Mouse (Mus musculus) stomach, embryonic 16.5 days (tissue): ENCODE results near the gene Hsd17b11. TPM values are rescaled to one million over a fixed set of nuclear protein-coding genes. Genes with fewer than 3 reads are reported as not detected.

Experiments used
- ATAC-seq: fragments of 200-750 bp; cut with Nextera tagmentation; 2 replicates; pipeline ENCODE4 v1.8.0; 2017; ENCODE audit warnings: moderate number of reproducible peaks, moderate TSS enrichment; ENCODE audit not compliant: insufficient read depth, low FRiP score
- H3K27ac ChIP-seq: fragments of 300-500 bp; sonication (generic); 2 replicates; pipeline ENCODE4 v1.5.1; 2014; ENCODE audit warnings: low read length
- H3K27me3 ChIP-seq: fragments of 300-500 bp; sonication (generic); 2 replicates; pipeline ENCODE4 v1.6.1; 2014; ENCODE audit warnings: low read length, control low read depth, mixed read lengths; ENCODE audit not compliant: control insufficient read depth, insufficient read depth
- H3K36me3 ChIP-seq: fragments of 300-500 bp; sonication (generic); 2 replicates; pipeline ENCODE4 v1.6.1; 2014; ENCODE audit warnings: low read length; ENCODE audit not compliant: control insufficient read depth, insufficient read depth
- H3K4me1 ChIP-seq: fragments of 300-500 bp; sonication (generic); 2 replicates; pipeline ENCODE4 v1.6.1; 2014; ENCODE audit warnings: low read length, control low read depth, mixed read lengths; ENCODE audit not compliant: control insufficient read depth, insufficient read depth
- H3K4me2 ChIP-seq: fragments of 300-500 bp; sonication (generic); 2 replicates; pipeline ENCODE4 v1.6.1; 2014; ENCODE audit warnings: low read depth, low read length, mixed read lengths
- H3K4me3 ChIP-seq: fragments of 300-500 bp; sonication (generic); replicated peaks from 2 replicates; pipeline ENCODE4 v1.5.1; 2014; ENCODE audit warnings: mild to moderate bottlenecking, low read length
- H3K9ac ChIP-seq: fragments of 300-500 bp; sonication (generic); 2 replicates; pipeline ENCODE4 v1.6.1; 2014; ENCODE audit warnings: low read length
- H3K9me3 ChIP-seq: fragments of 300-500 bp; sonication (generic); replicated peaks from 2 replicates; pipeline ENCODE4 v1.6.1; 2016; ENCODE audit warnings: low read length, control low read depth; ENCODE audit not compliant: control insufficient read depth
- WGBS: fragments of 180-500 bp; shearing (Covaris S2); extraction: QIAGEN DNeasy Blood & Tissue Kit; methylation state at CpG from one replicate; pipeline ENCODE4 v1.1.7; 2014; 5-methylcytosine and 5-hydroxymethylcytosine counted together
- polyA plus RNA-seq: library from polyadenylated mRNA; unstranded; fragments of >200 nt; fragmentation: Nextera tagmentation; extraction: Ambion mirVana; gene quantifications from 2 replicates; pipeline ENCODE4 v1.2.1, GENCODE M21; 2015

The Hsd17b11 gene
- polyA plus RNA-seq, 1 experiment from 2014 or later: 7.0 TPM

- WGBS: 36% methylated on average over 18 of the region's 18 CpGs
- Histone ChIP-seq H3K36me3 (0 out of 2 replicates have a peak, but pooled peaks cover under 1% of the 10 kb centered on the region), H3K27ac (peak overlapping the region; percentile 28; the same call in 1 of the 2 replicates), H3K27me3 (no peaks in the 10 kb centered on the region), H3K4me2 (0 out of 2 replicates have a peak overlapping the region, but pooled peaks have one; percentile 0), H3K9ac (no peak overlapping the region), H3K4me3 (no peak overlapping the region), H3K4me1 (peaks cover 2% of the 10 kb centered on the region; the same call in 1 of the 2 replicates), H3K9me3 (no peaks in the 10 kb centered on the region)
- ATAC-seq: peak; percentile 49; the same call in 1 of the 2 replicates
Measured at GRCm38 (mm10) chr5:104002549-104003255, 19.0 kb downstream of the Hsd17b11 start.

GRCm38 (mm10) chr5:103999738-104000137 lies 22.0 kb downstream of the Hsd17b11 start:
- H3K36me3 ChIP-seq: no peaks in the 10 kb centered on the region
- H3K4me1 ChIP-seq: peaks cover 2% of the 10 kb centered on the region; the same call in 1 of the 2 replicates
- H3K9ac ChIP-seq: no peak overlapping the region
- no peak overlapping the region for H3K4me3 ChIP-seq
- H3K9me3 ChIP-seq: no peaks in the 10 kb centered on the region
- no peak overlapping the region for H3K27ac ChIP-seq
- ATAC-seq: no peak
- H3K27me3 ChIP-seq: no peaks in the 10 kb centered on the region
- no peak overlapping the region for H3K4me2 ChIP-seq
- 4% methylated on average over 5 of the region's 5 CpGs for WGBS

- no peaks in the 10 kb centered on the region for H3K27me3 ChIP-seq
- H3K4me3 ChIP-seq: no peak overlapping the region
- H3K27ac ChIP-seq: no peak overlapping the region
- H3K4me1 ChIP-seq: peaks cover 2% of the 10 kb centered on the region; the same call in 1 of the 2 replicates
- ATAC-seq: no peak
- no peaks in the 10 kb centered on the region for H3K9me3 ChIP-seq
- WGBS: 62% methylated on average over 5 of the region's 5 CpGs
- H3K4me2 ChIP-seq: no peak overlapping the region
- no peaks in the 10 kb centered on the region for H3K36me3 ChIP-seq
- no peak overlapping the region for H3K9ac ChIP-seq
Measured at GRCm38 (mm10) chr5:103998739-103999138, 23.0 kb downstream of the Hsd17b11 start.

- ATAC-seq: no peak
- H3K9me3 ChIP-seq: no peaks in the 10 kb centered on the region
Measured at GRCm38 (mm10) chr5:103995181-103995580, 26.5 kb downstream of the Hsd17b11 start.

GRCm38 (mm10) chr5:103994669-103995068 lies 27.1 kb downstream of the Hsd17b11 start:
- Histone ChIP-seq H3K4me1 (no peaks in the 10 kb centered on the region), H3K27ac (no peak overlapping the region), H3K9ac (no peak overlapping the region), H3K4me2 (no peak overlapping the region), H3K36me3 (no peaks in the 10 kb centered on the region), H3K27me3 (no peaks in the 10 kb centered on the region), H3K9me3 (no peaks in the 10 kb centered on the region), H3K4me3 (no peak overlapping the region)
- no peak for ATAC-seq
- WGBS: 80% methylated on average over 4 of the region's 4 CpGs

More at GRCm38 (mm10) chr5:103995181-103995580, 26.5 kb downstream of the Hsd17b11 start:
- Histone ChIP-seq H3K4me2 (no peak overlapping the region), H3K9ac (no peak overlapping the region), H3K36me3 (no peaks in the 10 kb centered on the region), H3K4me1 (no peaks in the 10 kb centered on the region), H3K4me3 (no peak overlapping the region), H3K27ac (no peak overlapping the region), H3K27me3 (no peaks in the 10 kb centered on the region)
- WGBS: 61% methylated on average over 3 of the region's 3 CpGs

- H3K9me3 ChIP-seq: no peaks in the 10 kb centered on the region
- H3K27ac ChIP-seq: no peak overlapping the region
- H3K36me3 ChIP-seq: 0 out of 2 replicates have a peak, but pooled peaks cover 4% of the 10 kb centered on the region
- no peak for ATAC-seq
- 88% methylated on average over 1 of the region's 1 CpGs for WGBS
- H3K4me1 ChIP-seq: no peaks in the 10 kb centered on the region
- H3K27me3 ChIP-seq: no peaks in the 10 kb centered on the region
- H3K9ac ChIP-seq: no peak overlapping the region
- no peak overlapping the region for H3K4me2 ChIP-seq
- no peak overlapping the region for H3K4me3 ChIP-seq
Measured at GRCm38 (mm10) chr5:103993601-103994000, 28.1 kb downstream of the Hsd17b11 start.

- no peaks in the 10 kb centered on the region for H3K4me1 ChIP-seq
- 0 out of 2 replicates have a peak, but pooled peaks cover 4% of the 10 kb centered on the region for H3K36me3 ChIP-seq
- H3K9me3 ChIP-seq: no peaks in the 10 kb centered on the region
- WGBS: 87% methylated on average over 9 of the region's 9 CpGs
- H3K4me3 ChIP-seq: no peak overlapping the region
- no peak overlapping the region for H3K9ac ChIP-seq
- no peak for ATAC-seq
- no peak overlapping the region for H3K4me2 ChIP-seq
- no peaks in the 10 kb centered on the region for H3K27me3 ChIP-seq
- H3K27ac ChIP-seq: no peak overlapping the region
Measured at GRCm38 (mm10) chr5:103992831-103993230, 28.9 kb downstream of the Hsd17b11 start.

- no peaks in the 10 kb centered on the region for H3K9me3 ChIP-seq
- H3K4me1 ChIP-seq: no peaks in the 10 kb centered on the region
- ATAC-seq: 0 out of 2 replicates have a peak, but pooled peaks have one; percentile 50
- H3K9ac ChIP-seq: no peak overlapping the region
- no peaks in the 10 kb centered on the region for H3K36me3 ChIP-seq
- H3K4me3 ChIP-seq: no peak overlapping the region
- no peaks in the 10 kb centered on the region for H3K27me3 ChIP-seq
- 74% methylated on average over 9 of the region's 9 CpGs for whole genome bisulfite sequencing
- no peak overlapping the region for H3K4me2 ChIP-seq
- H3K27ac ChIP-seq: no peak overlapping the region
Measured at GRCm38 (mm10) chr5:103980705-103981560, 40.8 kb downstream of the Hsd17b11 start.
